In genomic region chr5:119981111-119981807, GRCm38 (mm10) we compare ENCODE assay signal across 15 mouse cellular contexts.
DNase-seq lines count a peak whose midpoint lies in the region; ATAC-seq and TF ChIP-seq lines count a peak whose summit lies in the region.
"Had no signal": no experiment of that assay in that cellular context is flagged by ENCODE, and none has a peak within 500 bp of the region (broad histone marks: within the 10 kb centered on the region; RNA-seq: fewer than 3 reads in every experiment).

No protein-coding gene starts in this region.

- H3K27ac ChIP-seq in limb, embryonic 14.5 days (replicated peaks; ENCODE audit: low read depth, low read length) = no peak overlapping the region
- no peak overlapping the region for H3K27ac ChIP-seq in limb, embryonic 10.5 days
- H3K27ac ChIP-seq in neural tube, embryonic 15.5 days (replicated peaks) = peak overlapping the region; percentile 66
- H3K27ac ChIP-seq: intestine, embryonic 15.5 days; limb, embryonic 12.5 days had no signal

- H3K4me1 ChIP-seq in limb, embryonic 14.5 days (ENCODE audit: control insufficient read depth, insufficient read depth, low read length) = peaks cover 17% of the 10 kb centered on the region
- peaks cover 34% of the 10 kb centered on the region for H3K4me1 ChIP-seq in limb, embryonic 10.5 days
- H3K4me1 ChIP-seq in neural tube, embryonic 15.5 days = peaks cover 8% of the 10 kb centered on the region; the same call in 1 of the 2 replicates
- H3K4me1 ChIP-seq: intestine, embryonic 15.5 days had no signal

- H3K4me3 ChIP-seq in limb, embryonic 14.5 days (replicated peaks; ENCODE audit: low read length) = no peak overlapping the region
- H3K4me3 ChIP-seq in limb, embryonic 10.5 days = no peak overlapping the region
- H3K4me3 ChIP-seq in neural tube, embryonic 15.5 days (replicated peaks) = no peak overlapping the region
- H3K4me3 ChIP-seq: erythroblast, embryonic 14.5 days; intestine, embryonic 15.5 days; limb, embryonic 12.5 days had no signal

- peak; percentile 50 for ATAC-seq in limb, embryonic 14.5 days (ENCODE audit: low FRiP score, low read depth)
- ATAC-seq in neural tube, embryonic 15.5 days (ENCODE audit: low FRiP score) = peak; percentile 38; the same call in 1 of the 2 replicates
- ATAC-seq in granulocyte monocyte progenitor cell, adult 5-6 weeks (replicated peaks; ENCODE audit: poor library complexity, severe bottlenecking) = no peak
- ATAC-seq: intestine, embryonic 15.5 days had no signal

- H3K9ac ChIP-seq in limb, embryonic 14.5 days (ENCODE audit: low read depth, low read length, severe bottlenecking) = no peak overlapping the region
- H3K9ac ChIP-seq in neural tube, embryonic 15.5 days (replicated peaks) = no peak overlapping the region
- H3K9ac ChIP-seq: intestine, embryonic 15.5 days; limb, embryonic 12.5 days had no signal

- 44% methylated on average over 16 of the region's 18 CpGs for WGBS in limb, embryonic 14.5 days
- WGBS in limb, embryonic 10.5 days = 81% methylated on average over 18 of the region's 18 CpGs
- WGBS in neural tube, embryonic 15.5 days = 38% methylated on average over 17 of the region's 18 CpGs

- H3K9me3 ChIP-seq in limb, embryonic 14.5 days (ENCODE audit: control insufficient read depth, low read length) = no peaks in the 10 kb centered on the region
- H3K9me3 ChIP-seq in limb, embryonic 10.5 days (replicated peaks) = no peaks in the 10 kb centered on the region
- no peaks in the 10 kb centered on the region for H3K9me3 ChIP-seq in neural tube, embryonic 15.5 days (replicated peaks)
- H3K9me3 ChIP-seq: intestine, embryonic 15.5 days; limb, embryonic 12.5 days had no signal

- peak; percentile 25 to 33 for DNase-seq in cerebellum, postnatal 10 days
- DNase-seq in cerebellum, adult 9-10 months = no peak
- DNase-seq in limb, embryonic 14.5 days (ENCODE audit: low spot score) = no peak
- no peak for DNase-seq in limb, embryonic 10.5 days (ENCODE audit: low spot score)
- peak; percentile 15 to 58 for DNase-seq in frontal cortex, adult 2 months (ENCODE audit: extremely low spot score in 1 of 2, low spot score in 1 of 2)
- no peak for DNase-seq in ovary, postnatal 14 days (ENCODE audit: low spot score)
- DNase-seq: cerebellum, adult 2 months; lung, postnatal 36 days; spleen, adult 18-20 months had no signal

- no peaks in the 10 kb centered on the region for H3K36me3 ChIP-seq in limb, embryonic 14.5 days (ENCODE audit: control insufficient read depth, insufficient read depth, low read length)
- no peaks in the 10 kb centered on the region for H3K36me3 ChIP-seq in limb, embryonic 10.5 days
- H3K36me3 ChIP-seq in neural tube, embryonic 15.5 days = no peaks in the 10 kb centered on the region
- H3K36me3 ChIP-seq: G1E; intestine, embryonic 15.5 days; limb, embryonic 12.5 days had no signal

- no peak for TF ChIP-seq POLR2A in limb, embryonic 14.5 days (IDR thresholded peaks at IDR 0.05; ENCODE audit: borderline replicate concordance, extremely low read depth, insufficient read depth, insufficient read length)

- no peak overlapping the region for H3K4me2 ChIP-seq in limb, embryonic 14.5 days (replicated peaks; ENCODE audit: low read depth, low read length, severe bottlenecking)
- no peak overlapping the region for H3K4me2 ChIP-seq in neural tube, embryonic 15.5 days
- H3K4me2 ChIP-seq: intestine, embryonic 15.5 days; limb, embryonic 12.5 days had no signal

- H3K27me3 ChIP-seq in limb, embryonic 14.5 days (ENCODE audit: control insufficient read depth, insufficient read depth, low read length) = no peaks in the 10 kb centered on the region
- peaks cover 9% of the 10 kb centered on the region; the same call in 1 of the 2 replicates for H3K27me3 ChIP-seq in limb, embryonic 10.5 days (ENCODE audit: low read depth, poor library complexity, severe bottlenecking)
- no peaks in the 10 kb centered on the region for H3K27me3 ChIP-seq in neural tube, embryonic 15.5 days (replicated peaks)
- H3K27me3 ChIP-seq: intestine, embryonic 15.5 days had no signal

Comparison
In these comparisons a context has a peak if more than half of its experiments do, and no peak if none do; other contexts are left out.
1. DNase-seq: peak in cerebellum, postnatal 10 days (2 of 2) and frontal cortex, adult 2 months (2 of 2); none in cerebellum, adult 9-10 months (single experiment), limb, embryonic 14.5 days (single experiment), limb, embryonic 10.5 days (single experiment) and ovary, postnatal 14 days (single experiment).